Mouse (Mus musculus) lung, postnatal 36 days (tissue): ENCODE measurements around the gene Morn3.
"Not testable (repeated sequence)": the region's sequence is repeated elsewhere in the genome, so short reads cannot be mapped to it uniquely, and the experiment has no call there.

Experiments
- DNase-seq: peaks from one replicate; pipeline ENCODE4 v3.0.0; 2022; ENCODE audit warnings: mixed read lengths

The Morn3 gene

GRCm38 (mm10) chr5:123046916-123047315 lies at the start of gene Morn3:
TSS of gene Morn3 (minus strand) at chr5:123047016.
- no peak for DNase-seq

- no peak for DNase-seq
These were observed 49.5 kb upstream of the Morn3 start for GRCm38 (mm10) chr5:123096299-123096698.

GRCm38 (mm10) chr5:123094238-123094991 lies 47.6 kb upstream of the Morn3 start:
- DNase-seq = no peak

- no peak for DNase-seq
These were observed 46.3 kb upstream of the Morn3 start for GRCm38 (mm10) chr5:123093077-123093633.

- DNase-seq = no peak
These were observed 43.9 kb upstream of the Morn3 start for GRCm38 (mm10) chr5:123090560-123091306.

- no peak for DNase-seq
These were observed 42.0 kb upstream of the Morn3 start for GRCm38 (mm10) chr5:123088784-123089183.

- DNase-seq = no peak
These were observed 39.7 kb upstream of the Morn3 start for GRCm38 (mm10) chr5:123086501-123086900.

GRCm38 (mm10) chr5:123083340-123084050 lies 36.7 kb upstream of the Morn3 start:
- DNase-seq = no peak

- no peak for DNase-seq
These were observed 33.7 kb upstream of the Morn3 start for GRCm38 (mm10) chr5:123080510-123080909.

GRCm38 (mm10) chr5:123080041-123080440 lies 33.2 kb upstream of the Morn3 start:
- peak; percentile 20 for DNase-seq

GRCm38 (mm10) chr5:123079568-123079967 lies 32.8 kb upstream of the Morn3 start:
- DNase-seq = no peak

- peak; percentile 13 for DNase-seq
These were observed 29.8 kb upstream of the Morn3 start for GRCm38 (mm10) chr5:123076419-123077281.

- DNase-seq = peak; percentile 93
These were observed 29.0 kb upstream of the Morn3 start for GRCm38 (mm10) chr5:123075576-123076418.

- no peak for DNase-seq
These were observed 21.9 kb upstream of the Morn3 start for GRCm38 (mm10) chr5:123068714-123069113.

GRCm38 (mm10) chr5:123068115-123068514 lies 21.3 kb upstream of the Morn3 start, which contains the start of gene Tmem120b:
TSS of gene Tmem120b (plus strand) at chr5:123068415.
- DNase-seq = no peak

- DNase-seq = peak; percentile 37
These were observed 20.7 kb upstream of the Morn3 start for GRCm38 (mm10) chr5:123067395-123067995.

GRCm38 (mm10) chr5:123064207-123064606 lies 17.4 kb upstream of the Morn3 start:
- peak; percentile 68 for DNase-seq

GRCm38 (mm10) chr5:123063141-123063540 lies 16.3 kb upstream of the Morn3 start:
- DNase-seq = no peak

GRCm38 (mm10) chr5:123061402-123061749 lies 14.6 kb upstream of the Morn3 start:
- DNase-seq = not testable (repeated sequence)

GRCm38 (mm10) chr5:123060706-123061401 lies 14.0 kb upstream of the Morn3 start:
- DNase-seq = peak; percentile 67
